Mouse (Mus musculus) embryonic fibroblast, embryonic 13.5 days (primary cell): Measurements from ENCODE around the gene D3Ertd254e. TPM values are rescaled to one million over a fixed set of nuclear protein-coding genes. Genes with fewer than 3 reads are reported as not detected.

Source experiments
- H3K27ac ChIP-seq: 2 replicates; pipeline ENCODE4 v1.5.1; 2012; ENCODE audit warnings: low read length, control low read depth, inconsistent platforms; ENCODE audit not compliant: insufficient read depth
- H3K4me1 ChIP-seq: 2 replicates; pipeline ENCODE4 v1.6.1; 2011; ENCODE audit warnings: low read length; ENCODE audit not compliant: control insufficient read depth, insufficient read depth
- H3K4me3 ChIP-seq: 2 replicates; pipeline ENCODE4 v1.5.1; 2011; ENCODE audit warnings: mild to moderate bottlenecking, control low read depth, low read length; ENCODE audit not compliant: insufficient read depth
- CTCF ChIP-seq: IDR thresholded peaks from 2 replicates; pipeline ENCODE4 v1.5.1; 2011; ENCODE audit warnings: mild to moderate bottlenecking, control low read depth, low read length, moderate library complexity, borderline replicate concordance; ENCODE audit not compliant: insufficient read depth
- POLR2A ChIP-seq: IDR thresholded peaks from 2 replicates; pipeline ENCODE4 v1.6.1; 2011; ENCODE audit warnings: low read depth, mild to moderate bottlenecking, control low read depth, low read length, moderate library complexity
- polyA plus RNA-seq: library from polyadenylated mRNA; stranded (reverse); fragments of >200 nt; gene quantifications from 2 replicates; pipeline ENCODE4 v1.2.4, GENCODE M21; 2011; ENCODE audit warnings: low read depth; ENCODE audit not compliant: missing spikeins, insufficient read length

D3Ertd254e gene
- polyA plus RNA-seq, 1 experiment, result 9.5 TPM

DNA sequence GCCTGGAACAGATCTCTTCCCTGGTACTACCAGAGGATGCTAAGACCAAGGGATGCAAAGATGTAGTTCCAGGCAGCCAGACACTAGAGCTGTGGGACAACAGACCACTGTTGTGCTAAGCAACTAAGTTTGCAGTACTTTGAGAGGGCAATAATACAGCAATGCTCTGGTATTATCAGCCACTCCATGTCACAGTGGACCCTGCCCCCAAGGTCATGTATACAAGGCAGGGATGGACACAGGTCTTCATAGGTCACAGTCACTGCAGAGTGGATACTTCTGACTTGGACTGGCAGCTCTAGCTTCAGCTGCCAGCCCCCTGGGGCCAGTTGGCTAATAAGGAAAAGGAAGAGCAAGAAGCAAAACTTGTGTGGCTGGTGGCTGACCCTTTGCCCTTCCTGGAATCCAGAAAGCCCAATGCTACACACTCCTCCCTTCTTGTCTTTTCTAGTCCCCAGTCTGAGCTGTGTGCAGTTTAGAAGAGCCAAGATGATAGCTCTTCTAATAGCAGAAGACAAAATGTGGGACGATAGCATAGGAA is 19.9 kb downstream of the D3Ertd254e start:
- no peaks in the 10 kb centered on the region for H3K4me1 ChIP-seq
- no peak overlapping the region for H3K27ac ChIP-seq
- H3K4me3 ChIP-seq, result no peak overlapping the region
- TF ChIP-seq CTCF (no peak), POLR2A (no peak)

DNA sequence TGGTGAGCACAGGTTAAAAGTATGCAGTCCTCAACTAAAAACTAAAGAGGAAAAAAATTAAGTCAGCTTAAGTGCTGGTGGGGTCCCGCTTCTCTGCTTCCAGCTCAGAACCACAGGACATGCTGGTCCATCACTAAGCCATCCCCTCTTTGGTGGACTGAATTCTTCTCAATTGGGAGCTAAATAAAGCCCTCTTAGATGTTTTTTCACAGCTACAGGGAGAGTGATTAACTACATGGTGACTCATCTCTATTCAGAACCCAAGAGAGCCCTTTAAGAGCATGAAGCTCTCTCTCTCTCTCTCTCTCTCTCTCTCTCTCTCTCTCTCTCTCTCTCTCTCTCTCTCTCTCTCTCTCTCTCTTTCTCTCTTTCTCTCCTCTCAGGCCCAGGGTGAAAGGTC is 20.5 kb downstream of the D3Ertd254e start:
- Histone ChIP-seq H3K4me1 (no peaks in the 10 kb centered on the region), H3K4me3 (no peak overlapping the region), H3K27ac (no peak overlapping the region)
- TF ChIP-seq CTCF (no peak), POLR2A (no peak)

DNA sequence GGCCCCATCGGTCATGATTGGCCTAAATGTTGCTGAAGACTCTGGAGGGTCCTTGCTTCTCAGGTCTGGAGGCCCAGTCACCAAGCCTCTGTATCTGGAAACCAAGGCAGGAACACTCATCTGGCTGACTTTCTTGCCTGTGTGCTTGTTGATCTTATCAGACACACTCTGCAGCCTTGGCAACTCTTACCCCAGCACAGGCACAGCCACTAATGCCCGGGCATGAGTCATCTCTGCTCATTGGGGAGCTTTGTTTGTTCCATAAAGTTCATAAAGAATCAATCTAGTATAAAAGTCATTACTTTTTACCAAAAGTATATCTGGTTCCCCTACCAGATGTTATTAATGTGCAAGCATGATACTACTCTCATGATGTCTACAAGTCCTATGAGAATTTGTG is 22.9 kb downstream of the D3Ertd254e start:
- no peak for TF ChIP-seq CTCF
- TF ChIP-seq POLR2A, result no peak
- Histone ChIP-seq H3K4me3 (no peak overlapping the region), H3K4me1 (no peaks in the 10 kb centered on the region), H3K27ac (no peak overlapping the region)

DNA sequence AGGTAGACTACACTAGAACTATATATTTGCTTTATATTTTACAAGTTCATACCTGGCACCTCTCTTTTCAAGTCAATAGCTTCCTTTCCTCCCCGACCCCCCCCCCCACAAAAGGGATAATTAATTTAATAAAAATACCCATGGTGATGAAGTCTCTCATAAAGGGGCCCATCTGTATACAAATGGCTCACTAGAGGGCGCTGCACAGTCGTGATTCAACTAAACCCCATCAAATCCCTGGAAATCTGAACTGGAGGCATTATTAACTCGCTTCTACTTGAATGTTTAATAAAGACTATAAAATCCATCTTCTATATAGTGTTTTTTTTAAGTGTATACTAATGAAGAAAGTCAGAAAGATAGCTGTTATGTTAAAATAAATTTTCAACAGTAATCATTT is 30.7 kb downstream of the D3Ertd254e start:
- Histone ChIP-seq H3K4me3 (no peak overlapping the region), H3K27ac (no peak overlapping the region), H3K4me1 (no peaks in the 10 kb centered on the region)
- TF ChIP-seq CTCF, result no peak
- no peak for TF ChIP-seq POLR2A

DNA sequence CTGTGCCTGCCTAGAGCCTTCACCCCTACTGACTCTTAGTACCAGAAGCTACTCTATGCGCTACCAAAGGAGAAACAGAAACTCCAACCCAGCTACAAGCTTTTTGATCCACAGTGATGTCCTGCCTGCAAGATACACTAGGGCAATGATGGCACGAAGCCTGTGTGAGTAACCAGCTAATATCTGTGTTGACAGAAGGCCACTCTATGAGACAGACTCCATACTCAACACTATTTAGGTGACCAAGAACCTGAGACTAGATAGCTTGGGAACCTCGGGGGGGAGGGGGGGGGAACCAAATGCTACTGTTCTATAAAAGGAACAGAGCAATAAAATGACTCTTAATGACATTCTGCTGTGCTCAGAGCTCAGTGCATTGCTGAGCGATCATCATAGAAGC is 35.7 kb downstream of the D3Ertd254e start:
- H3K4me3 ChIP-seq, result no peak overlapping the region
- H3K27ac ChIP-seq, result no peak overlapping the region
- TF ChIP-seq CTCF (no peak), POLR2A (no peak)
- H3K4me1 ChIP-seq, result no peaks in the 10 kb centered on the region

DNA sequence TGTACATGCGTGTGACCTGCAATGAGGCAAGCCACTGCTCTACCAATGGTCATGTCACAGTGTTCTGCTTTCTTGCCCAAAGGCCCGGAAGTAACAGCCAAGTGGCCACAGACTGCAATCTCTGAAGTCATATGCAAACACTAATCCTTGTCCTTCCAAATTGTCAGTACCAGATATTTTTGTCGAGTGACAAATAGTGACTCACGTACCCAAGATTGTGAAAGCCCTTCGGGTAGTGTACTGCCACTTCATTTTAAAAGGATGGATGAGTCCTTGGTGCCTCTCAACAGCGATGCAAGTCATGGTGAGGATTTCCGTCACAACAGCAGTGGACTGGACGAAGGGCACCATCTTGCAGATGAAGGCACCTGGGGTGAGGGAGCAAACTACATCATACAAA is 38.4 kb downstream of the D3Ertd254e start:
- no peak overlapping the region for H3K4me3 ChIP-seq
- peak overlapping the region; percentile 14; the same call in 1 of the 2 replicates for H3K27ac ChIP-seq
- TF ChIP-seq CTCF, result no peak
- no peak for TF ChIP-seq POLR2A
- no peaks in the 10 kb centered on the region for H3K4me1 ChIP-seq

DNA sequence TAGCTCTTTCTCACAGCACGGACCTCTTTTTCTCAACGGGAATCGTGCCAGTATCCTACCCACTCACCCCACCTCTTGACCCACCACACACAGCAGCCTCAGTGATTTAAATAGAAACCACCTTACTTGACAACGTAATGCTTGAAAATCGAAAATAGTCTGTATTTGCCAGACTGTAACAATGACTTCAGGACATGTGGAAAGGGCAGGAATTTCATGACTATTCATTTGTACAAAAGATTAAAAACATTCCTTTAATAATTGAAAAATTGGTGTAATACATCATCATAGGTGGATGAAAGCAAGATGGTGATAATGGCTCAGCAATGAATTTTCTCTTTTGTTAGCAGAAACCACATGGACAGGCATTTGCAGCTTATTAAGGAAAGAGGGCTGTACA is 50.3 kb downstream of the D3Ertd254e start:
- no peak overlapping the region for H3K4me3 ChIP-seq
- TF ChIP-seq POLR2A (no peak), CTCF (no peak)
- H3K27ac ChIP-seq, result no peak overlapping the region
- H3K4me1 ChIP-seq, result no peaks in the 10 kb centered on the region; the same call in 1 of the 2 replicates

DNA sequence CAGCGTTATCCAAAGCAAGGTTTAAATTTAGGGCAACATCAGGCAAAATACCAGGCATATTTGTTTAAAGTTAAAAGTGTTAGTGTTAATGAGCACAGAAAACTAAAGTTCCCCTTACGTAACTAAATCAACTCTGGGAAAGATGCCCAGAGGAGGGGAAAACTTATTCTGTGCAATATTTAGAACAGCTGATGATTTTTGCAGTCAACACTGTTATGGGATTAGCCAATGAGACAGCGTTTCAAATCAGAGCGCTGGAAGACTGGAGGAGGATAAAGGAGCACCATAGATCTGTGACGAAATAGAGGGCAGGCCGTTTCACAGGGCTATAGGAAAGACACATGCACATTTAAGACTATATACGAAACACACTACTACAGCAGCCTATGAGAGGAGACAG is 52.1 kb downstream of the D3Ertd254e start:
- no peak for TF ChIP-seq POLR2A
- TF ChIP-seq CTCF, result no peak
- no peaks in the 10 kb centered on the region; the same call in 1 of the 2 replicates for H3K4me1 ChIP-seq
- no peak overlapping the region for H3K4me3 ChIP-seq
- H3K27ac ChIP-seq, result no peak overlapping the region

DNA sequence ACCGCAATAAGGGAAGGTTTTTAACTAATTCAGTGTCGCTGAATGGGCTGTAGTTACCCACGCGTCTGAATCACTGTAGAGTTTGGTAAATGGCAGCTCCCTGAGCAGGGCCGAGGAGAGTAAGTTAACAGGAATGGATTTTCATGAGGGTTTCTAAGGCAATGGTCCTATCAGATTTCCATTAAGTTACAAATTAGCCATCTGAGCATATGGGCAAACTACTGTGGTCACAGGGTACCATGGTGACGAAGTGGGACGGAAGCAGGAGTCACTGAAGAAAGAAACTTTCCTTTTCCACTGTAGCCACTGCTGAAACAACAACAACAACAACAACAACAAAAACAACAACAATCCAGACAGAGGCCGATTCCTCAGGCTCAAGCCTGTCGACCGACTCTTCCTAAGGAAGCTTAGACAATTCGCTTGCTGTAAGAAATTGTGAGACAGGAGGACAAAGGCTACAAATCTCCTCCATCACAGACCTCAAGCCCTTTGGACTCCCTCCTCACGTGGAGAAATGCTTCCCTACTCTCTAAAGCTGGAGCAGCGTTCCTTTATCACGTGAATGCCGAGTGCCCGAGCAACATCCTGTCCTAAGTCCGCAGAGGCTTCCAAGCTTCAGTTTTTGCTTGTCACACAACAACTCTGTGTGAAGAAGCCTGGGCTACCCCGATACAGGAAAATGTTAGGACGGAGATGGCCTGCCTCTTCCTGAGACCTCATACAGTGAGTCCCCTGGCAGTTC is 56.9 kb downstream of the D3Ertd254e start:
- Histone ChIP-seq H3K27ac (no peak overlapping the region), H3K4me1 (peaks cover 3% of the 10 kb centered on the region; the same call in 1 of the 2 replicates)
- TF ChIP-seq POLR2A (no peak), CTCF (no peak)

DNA sequence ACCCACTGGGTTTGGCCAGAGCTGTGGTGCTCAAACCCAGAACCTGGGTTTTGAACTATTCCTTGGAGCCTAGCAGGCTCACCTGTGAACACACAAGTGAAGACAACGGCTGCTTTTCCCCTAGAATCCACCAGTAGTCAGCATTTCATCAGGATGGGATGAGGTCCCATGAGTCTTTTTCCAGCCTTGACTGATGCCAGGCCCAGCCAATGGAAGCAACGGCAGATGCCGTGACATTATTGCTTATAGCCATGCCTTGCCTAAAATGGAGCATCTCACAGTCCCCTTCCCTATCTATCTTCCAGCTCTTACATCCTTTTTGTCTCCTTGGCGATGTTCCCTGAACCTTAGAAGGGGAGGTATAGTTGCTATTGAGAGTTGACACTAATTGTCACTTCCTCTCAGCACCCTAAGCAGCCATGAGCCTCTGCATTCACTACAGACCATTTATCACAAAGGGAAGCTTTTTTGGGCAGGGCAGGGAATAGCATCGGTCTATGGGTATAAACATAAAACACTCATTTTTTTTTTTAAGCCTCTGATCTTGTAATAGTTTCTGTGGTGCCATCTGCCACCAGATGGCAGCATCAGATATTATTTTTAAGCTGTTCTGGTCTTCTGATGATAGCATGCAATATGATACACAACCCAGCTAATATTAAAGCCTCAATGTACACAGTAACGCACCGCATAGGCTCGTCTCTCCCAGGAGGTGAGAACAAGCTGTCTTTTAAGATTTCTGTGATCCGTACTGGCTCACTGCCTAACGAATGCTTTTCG is 59.1 kb downstream of the D3Ertd254e start:
- Histone ChIP-seq H3K4me1 (peaks cover 3% of the 10 kb centered on the region; the same call in 1 of the 2 replicates), H3K27ac (no peak overlapping the region), H3K4me3 (no peak overlapping the region)
- TF ChIP-seq POLR2A (no peak), CTCF (no peak)

More for the DNA sequence above, 56.9 kb downstream of the D3Ertd254e start:
- H3K4me3 ChIP-seq, result no peak overlapping the region
